Mouse (Mus musculus) cerebellum, adult 18-20 months (tissue): ENCODE results near the gene Slc35c2.

Experiments used
- DNase-seq, 2 experiments: peaks; one replicate each; pipeline ENCODE4 v3.0.0; 2021

Slc35c2 gene

DNA sequence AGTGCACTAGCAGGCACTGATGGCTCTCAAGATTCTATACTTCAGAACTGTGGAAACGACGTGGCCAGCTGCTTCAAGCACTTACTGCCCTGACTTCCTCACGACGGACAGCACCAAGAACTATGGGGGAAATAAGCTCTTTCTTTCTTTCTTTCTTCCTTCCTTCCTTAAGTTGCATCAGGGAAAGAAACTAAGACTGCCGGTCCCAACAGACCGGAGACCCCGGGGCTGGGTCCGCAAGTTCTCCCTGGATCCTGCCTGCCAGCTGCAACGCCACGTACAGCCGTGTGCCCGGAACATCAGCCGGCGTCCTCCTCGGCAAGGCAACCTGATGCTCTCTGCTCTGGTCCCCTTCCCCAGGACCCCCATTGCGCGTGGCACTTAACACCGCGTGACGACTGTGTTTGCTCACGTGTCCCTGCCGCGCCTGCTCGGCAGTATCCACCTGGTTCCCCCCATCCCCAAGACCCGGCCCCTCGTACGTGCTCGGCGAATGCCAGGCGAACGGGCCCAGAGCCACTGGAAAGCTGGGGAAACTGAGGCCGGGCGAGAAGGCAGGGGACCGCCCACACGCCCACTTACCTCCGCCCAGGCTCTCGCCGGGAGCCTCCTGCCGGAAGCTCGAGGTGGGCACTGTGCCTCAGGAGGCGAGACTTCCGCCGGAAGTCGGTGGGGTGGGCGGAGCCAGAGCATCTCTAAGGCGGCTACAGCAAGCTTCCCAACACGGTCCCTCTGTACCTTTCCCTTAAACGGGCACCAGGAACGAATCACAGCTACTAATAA lies at the start of gene Slc35c2:
TSS of gene Slc35c2 (minus strand) at position 668 of the 783 bp plus-strand sequence.
- DNase-seq = peak; percentile 93 to 96

DNA sequence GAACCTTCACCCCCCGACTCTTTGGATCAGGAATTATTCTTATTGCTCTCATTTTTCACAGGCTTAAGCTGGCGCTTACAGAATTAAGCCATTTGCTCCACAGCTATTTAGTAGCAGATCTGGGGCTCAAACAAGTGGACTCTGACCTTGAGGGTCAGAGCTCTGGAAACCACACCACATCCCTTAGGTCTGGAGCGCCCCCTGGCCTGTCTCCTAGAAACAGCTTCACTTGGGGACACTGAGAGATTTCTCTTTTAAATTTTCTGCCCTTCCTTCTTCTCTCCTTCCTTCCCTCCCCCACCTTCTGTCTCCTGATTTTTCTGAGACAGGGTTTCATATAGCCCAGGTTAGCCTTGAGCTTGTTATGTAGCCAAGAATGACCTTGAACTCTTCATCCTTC lies 49.5 kb upstream of the Slc35c2 start:
- DNase-seq = peak; percentile 65 to 78

DNA sequence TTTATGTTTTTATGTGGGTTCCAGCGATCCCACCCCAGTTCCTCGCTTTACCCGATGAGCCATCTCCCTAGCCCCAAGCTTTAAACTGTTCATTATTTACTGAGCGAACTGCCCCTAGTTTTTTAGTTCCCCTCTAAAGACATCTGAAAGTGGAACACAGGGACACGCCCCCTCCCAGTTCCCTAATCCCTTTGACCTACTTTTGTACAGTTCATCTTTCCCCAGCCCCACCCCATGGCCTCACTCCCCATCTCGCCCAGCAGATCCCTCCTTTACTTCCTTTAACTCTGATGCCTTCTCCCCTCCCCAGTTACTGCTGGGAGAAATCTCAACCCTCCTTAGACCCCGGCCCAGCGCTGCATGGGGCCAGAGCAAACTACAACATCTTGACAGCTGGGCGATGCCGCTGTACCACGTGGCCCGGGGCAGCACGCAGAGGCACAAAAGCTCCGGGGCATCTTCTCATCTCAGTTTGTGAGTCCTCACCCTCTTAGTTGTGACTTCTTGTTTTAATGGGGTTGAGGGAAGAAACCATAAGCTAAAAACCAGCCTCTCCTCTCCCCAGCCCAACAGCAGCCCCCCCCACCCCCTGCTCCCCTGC lies 45.0 kb upstream of the Slc35c2 start:
- DNase-seq = no peak

DNA sequence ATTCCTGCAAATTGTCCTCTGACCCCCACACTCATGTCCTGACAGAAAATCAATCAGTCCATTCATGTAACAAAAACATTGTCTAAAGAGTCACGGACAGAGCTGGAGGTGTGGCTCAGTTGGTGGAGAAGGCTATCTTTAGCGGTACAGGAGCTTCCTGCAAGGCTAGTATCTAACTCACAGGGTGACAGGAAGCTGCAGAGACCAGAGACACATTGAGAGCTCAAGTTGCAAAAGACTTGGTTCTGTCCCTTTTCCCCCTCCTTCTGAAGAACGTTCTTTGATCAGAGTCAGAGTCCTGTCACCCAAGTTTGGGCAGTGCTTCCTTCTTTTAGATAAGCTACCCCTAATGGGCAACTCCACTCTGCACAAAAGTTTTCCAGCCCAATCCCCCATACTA lies 42.0 kb upstream of the Slc35c2 start:
- DNase-seq = no peak

DNA sequence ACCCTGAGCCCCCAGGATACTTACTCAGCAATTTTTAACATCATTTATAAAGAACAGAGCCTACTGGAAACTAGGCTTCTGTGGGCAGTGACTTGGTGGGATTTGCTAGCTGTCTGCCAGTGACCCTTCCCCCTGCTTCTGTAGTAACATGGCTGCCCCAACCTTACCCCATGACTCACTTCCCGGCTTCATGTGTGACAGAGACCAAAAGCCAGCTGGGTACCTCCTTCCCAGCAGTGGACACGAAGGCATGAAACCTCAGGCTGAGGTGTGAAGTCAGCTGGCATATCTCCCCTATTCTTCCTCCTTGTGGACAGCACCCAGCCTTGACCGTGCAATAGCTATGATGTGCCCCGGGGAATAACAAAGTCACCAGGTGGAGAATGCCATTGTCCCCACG lies 41.1 kb upstream of the Slc35c2 start:
- DNase-seq = no peak

DNA sequence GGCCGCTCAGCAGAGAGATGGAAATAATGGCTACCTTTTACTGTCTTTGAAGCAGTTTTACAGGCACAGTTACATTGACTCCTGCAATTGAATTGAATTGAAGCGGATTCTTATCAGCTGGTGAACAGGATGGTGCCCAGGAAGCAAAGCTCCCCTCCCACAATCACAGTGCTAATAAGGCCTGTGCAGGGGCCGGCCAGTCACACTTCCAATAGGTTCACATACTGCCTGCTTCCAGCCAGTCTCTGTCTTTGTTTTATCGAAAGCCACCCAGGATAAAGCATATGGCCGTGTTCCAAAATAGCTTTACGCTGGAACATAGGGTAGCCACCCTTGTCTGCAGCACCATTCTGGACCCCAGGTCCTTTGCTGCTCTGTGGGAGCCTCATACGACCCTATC lies 39.7 kb upstream of the Slc35c2 start:
- peak in 1 of 2 experiments; percentile 31 for DNase-seq

DNA sequence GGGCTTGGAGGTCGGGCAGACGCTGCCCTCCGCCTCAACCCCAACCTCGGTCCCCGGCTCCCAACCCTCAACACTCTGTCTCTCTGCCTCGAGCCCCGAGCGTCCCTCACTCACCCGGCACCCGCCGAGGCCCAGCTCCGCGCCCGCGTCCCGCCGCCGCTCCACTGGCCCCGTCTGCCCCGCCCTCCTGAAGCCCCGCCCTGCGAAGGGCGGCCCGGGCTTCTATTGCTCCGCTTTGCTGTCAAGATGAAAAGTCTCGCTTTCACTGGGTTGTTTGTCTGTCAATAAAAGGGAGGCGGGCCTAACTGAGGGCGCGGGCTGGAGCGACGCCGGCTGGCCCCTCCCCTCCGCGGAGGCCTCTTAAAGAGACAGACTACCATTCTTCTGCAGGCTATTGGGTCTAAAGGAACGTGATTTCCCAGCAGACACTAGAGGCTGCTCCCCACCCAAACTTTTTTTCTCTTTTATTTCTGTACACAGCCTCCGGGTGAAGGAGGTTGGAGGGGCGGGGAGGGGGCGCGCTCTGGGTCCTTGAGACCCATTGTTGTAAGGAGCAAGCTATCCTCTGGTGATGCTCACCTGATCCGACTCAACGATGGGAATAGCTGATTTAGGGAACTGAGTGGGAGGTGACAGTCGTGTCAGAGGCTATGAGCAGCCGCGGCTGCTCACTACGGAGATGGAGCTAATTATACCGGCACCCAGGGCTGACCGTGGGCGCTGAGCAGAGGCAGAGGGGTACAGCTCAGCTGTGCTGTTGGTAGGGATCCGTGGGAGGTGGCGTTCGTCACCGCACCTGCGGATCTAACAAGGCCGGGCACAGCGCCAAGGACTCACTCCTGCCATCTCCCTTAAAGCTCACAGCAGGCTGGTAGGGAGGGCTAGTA lies 38.9 kb upstream of the Slc35c2 start, which contains the start of gene Elmo2:
TSS of gene Elmo2 (minus strand) at position 176 of the 887 bp plus-strand sequence.
- DNase-seq = peak; percentile 98

DNA sequence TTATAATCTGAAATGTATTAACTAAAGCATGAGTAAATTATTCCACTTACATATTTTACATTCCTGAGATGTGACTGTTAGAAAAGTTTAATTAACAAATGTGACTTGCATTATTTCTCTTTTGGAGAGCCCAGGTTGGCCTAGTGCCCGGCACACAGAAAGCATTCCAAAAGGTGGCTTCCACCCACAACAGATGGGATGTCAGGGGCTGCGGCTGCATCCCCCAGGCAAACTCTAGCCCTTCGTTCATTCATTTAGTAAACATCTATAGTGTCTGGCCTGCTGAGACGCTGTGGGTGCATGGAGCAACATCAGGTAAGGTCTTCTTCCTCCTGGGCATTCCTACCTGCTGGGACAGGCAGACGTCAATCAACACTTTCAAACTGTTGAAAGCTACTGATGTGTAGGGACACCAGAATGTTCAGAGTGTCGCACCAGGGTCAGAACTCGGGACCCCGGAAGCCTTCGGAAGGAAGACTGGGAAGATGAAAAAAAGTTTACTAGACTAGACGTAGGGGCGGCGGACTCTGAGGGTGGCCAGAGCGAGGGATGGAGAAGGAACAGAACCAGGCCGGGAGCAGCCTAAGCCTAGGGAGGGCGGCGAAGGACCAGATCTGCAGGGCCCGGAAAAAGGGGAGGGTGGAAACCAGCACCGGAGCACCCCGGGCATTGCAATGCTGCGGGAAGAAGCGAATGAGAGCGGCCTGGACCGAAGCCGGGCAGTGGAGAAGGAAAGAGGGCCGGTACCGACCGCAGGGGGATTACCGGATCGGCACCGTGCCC lies 38.0 kb upstream of the Slc35c2 start:
- DNase-seq = peak; percentile 59 to 66

DNA sequence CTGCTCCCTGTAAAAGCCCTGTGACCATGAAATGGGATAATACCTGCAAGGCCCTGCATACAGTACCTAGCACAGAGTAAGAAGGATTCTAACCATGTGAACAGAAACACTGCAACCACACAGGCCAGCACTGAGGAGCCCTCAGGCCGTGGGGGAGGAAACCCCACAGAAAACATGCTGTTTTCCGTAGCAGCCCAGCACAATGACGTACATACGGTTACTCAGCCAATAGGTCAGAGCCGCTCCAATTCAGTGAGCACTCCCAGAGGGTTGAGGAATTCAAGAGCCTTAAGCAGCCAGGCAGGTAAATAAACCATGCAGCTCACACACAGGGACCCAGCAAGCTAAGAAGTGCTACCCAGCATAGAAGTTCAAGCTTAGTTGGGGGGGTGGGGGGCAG lies 36.3 kb upstream of the Slc35c2 start:
- peak; percentile 61 to 68 for DNase-seq

DNA sequence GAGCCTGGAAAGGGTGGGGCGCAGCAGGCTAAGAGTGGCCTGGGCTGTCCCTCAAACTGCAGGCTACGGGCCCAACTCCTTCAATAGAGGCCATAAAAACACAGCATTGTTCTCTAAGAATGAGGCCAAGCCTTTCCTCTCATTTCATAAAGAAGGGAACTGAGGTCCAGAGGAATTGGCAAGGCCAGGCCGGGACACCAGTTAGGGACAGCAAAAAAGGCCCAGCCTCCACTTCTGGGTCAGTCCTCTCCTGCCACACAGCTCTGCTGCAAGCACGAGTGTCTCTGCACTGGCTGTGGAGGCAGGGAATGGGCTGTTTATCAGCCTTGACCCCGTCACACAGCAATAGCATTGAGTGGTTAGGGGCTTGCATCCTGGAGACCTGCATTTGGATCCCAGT lies 35.8 kb upstream of the Slc35c2 start:
- peak; percentile 41 to 42 for DNase-seq

DNA sequence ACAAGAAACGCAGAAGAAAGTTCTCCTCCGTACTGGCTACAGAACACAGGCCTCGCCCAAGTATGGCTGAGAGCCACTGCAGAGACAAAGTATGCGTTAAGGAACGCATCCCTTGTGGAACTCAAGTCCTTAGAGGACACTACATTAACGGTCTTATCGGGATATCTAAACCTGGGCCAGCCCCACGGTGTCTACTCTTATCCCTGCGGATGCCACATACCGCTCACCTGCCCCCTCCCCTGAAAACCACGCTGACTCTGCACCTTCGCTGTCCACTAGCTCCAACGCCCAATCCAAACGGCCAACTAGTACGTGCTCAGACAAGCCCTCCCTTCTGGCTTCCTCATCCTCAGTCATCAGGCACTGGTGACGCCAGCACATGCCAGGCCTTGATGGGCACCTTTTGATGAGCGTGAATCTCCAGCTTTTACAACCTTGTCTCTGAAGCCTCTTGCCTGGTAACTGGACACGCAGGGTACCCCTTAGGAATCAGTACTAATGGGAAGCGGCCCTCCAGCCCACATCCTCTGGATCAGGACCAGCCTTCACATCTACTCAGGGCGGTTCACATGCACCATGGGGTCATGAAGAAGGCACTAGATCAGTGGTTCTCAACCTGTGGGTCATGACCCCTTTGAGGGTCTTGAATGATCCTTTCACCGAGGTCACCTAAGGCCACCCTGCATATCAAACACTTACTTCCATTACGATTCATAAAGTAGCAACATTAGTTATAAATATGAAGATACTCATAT lies 34.5 kb upstream of the Slc35c2 start:
- DNase-seq = peak in 1 of 2 experiments; percentile 32

DNA sequence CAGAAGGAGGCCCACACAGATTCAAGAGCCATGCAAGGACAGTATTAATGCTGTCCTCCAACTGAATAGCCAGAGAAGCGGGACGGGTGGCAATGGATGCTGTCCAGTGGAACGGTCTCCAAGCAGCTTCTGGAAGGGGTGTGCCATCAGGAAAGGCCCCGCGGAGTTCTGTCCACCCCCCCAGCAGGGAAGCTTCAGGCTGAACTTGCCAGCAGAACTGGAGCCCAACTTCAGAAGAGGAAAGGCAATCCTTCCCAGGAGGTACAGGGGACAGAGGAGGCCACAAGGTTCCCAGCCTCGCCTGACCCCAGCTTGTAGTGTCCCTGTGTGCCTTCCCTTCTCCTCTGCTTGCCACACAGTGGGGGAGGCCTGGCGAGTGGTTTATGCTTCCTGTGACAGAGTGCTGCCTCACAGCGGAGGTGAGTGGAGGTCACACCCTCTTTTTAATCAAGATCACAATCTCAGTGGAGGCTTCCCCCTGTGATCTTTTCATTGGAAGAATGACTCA lies 33.8 kb upstream of the Slc35c2 start:
- DNase-seq = peak; percentile 67 to 68

DNA sequence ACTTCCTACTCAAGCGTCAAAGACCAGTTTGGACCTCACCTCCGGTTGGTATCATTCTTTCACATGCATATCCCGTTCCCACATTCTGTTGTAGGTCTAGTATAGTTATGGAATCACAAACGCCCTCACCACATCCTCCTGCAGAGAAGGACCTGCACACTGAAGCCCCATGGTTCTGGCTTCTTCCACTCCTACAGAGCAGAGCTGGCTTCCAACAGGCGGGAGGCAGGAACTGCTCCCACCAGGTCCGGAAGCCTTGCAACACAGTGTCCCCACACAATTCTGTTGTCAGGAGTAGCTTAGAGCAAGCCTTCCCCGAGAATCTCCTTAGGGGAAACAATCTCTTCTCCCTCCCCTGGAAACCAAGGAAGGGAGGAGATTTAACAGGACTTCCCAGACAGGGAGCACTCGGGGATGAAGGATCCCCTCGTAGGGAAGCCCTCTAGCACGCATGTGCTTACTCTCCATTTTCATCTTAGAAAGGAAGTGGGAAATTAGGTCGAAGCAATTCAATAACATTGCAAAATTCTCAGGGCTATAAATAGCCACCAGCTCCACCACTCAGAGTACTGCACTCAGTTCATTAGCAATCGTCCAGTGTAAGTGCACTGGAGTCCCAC lies 33.0 kb upstream of the Slc35c2 start:
- peak; percentile 59 to 60 for DNase-seq

DNA sequence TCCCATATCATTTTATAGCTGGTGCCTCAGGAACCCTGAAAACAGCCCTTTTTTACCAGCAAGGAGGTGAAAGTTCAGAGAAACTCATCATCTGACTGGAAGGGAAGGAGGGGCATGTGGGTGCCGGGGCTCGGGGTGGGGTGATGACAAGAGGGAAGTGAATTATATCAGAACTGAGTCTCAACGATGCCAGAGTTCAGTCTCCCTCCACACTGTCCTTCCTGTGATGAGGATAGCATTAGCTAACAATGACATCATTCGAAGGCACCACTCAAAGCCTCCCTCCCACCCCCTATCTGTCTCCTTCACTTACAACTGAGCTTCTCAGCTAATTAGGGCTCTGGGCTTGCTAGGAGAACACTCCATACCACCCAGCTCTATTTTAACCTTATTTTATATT lies 31.8 kb upstream of the Slc35c2 start:
- DNase-seq = no peak

DNA sequence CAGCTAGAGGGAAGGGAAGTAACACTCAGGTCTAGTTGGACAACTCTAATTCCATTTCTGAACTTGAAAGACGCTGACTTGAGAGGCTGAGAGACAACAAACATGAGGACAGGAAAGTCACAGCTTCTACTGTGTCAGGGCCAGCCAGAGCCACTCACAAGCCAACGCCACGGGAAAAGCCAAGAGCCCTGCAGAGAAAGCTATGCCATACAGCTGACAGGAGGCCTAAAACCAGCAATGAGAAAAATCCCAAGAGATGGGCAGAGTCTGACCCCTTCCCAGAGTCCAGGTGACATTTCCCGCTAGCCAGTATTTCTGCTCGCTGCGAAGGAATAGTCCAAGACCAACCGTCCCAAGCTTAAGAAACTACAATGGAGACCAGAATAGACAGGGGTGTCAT lies 31.3 kb upstream of the Slc35c2 start:
- DNase-seq = peak; percentile 43 to 48

DNA sequence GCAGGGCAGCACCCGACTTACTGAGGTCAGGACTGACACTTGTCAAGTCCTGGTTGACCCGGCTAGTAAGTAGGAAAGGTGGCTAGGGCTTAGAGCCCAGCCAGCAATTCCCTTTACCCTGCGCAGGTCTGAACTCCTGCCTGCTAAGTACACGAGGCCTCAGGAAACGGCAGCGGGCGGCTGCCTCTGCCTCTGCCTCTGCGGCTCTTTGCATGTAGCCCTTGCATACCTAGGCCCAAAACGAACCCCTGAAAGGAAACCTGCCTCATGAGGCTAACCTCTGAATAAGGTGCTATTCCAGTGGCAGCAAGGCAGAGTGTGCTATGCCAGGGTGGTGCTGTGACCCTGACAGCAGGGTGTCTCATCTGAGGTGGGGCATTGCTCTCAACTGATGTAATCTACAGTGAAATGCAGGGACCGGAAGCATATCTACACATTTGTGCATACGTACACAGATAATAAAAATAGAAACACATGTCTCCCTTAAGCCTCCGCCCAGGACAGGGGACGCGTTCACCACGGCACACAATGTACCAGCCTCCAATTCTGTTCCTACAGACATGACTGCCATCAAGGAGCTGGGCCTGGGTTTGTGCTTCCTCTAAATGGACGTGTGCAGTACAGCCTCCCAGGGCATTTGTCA lies 30.1 kb upstream of the Slc35c2 start:
- DNase-seq = peak in 1 of 2 experiments; percentile 17

DNA sequence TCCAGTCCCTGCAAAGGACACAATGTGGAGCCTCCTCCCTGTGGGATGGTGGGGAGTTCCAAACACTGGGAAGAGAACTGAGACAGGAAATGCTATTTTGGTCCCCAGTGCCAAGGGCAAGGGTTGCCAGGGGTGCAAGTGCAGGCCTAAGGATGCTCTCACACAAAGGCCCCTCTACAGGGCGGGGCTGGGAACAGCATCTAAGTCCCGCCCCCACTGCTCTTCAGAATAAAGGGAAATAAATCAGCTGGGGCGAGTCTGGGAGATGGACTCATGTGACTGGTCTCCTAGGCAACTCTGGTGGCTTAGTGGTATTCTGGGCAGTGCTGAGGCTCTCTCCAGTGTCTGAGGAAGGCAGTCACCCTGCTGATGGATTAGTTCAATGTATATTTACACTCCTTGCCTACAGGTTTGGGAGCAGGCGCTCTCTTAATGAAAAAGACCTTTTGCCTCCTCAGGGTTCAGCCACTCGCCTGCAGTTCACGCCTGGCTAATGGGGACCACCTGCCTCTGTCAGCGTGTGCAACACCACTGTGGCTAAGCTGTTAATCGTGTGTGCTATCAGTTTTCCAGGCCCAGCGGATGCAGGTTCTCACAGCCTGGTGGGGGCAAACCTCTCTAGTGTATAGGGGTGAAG lies 29.3 kb upstream of the Slc35c2 start:
- peak; percentile 51 to 53 for DNase-seq

DNA sequence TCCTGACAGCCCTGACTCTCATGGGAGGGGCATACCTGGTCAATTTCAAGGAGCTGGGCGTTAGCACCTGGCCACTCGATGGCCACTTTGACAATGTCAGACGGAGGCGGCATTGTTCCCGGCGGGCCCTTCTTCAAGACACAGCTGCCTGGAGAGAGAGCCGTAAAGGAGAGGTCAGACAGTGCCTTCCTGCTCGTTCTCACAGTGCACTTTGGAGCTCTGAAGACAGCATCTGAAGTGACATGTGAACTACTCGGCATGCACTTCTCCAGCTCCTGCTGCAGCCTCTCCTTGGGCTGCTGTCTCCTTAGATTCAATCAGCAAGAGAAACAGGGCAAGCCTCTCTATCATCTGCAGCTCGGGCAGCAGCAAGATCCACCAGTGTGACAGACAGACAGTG lies 28.5 kb upstream of the Slc35c2 start:
- no peak for DNase-seq

DNA sequence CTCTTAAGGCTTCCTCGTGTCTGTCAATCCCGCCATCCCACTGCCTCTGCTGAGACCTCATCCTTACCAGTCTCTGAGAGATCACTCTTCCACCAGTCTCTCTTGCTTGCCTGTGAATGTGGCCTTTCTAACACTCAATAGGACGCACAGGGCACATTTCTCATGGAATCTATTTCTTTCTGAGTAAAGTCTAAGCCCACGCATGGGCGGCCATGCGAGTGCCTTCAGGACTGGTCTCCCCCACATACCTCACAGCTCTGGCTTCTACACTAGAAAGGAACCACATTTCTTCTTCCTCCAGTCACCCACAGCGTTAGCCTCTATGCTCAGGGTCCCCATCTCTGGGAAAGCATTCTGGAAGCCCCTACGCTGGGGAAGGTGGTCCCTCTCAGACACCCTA lies 26.5 kb upstream of the Slc35c2 start:
- no peak for DNase-seq

DNA sequence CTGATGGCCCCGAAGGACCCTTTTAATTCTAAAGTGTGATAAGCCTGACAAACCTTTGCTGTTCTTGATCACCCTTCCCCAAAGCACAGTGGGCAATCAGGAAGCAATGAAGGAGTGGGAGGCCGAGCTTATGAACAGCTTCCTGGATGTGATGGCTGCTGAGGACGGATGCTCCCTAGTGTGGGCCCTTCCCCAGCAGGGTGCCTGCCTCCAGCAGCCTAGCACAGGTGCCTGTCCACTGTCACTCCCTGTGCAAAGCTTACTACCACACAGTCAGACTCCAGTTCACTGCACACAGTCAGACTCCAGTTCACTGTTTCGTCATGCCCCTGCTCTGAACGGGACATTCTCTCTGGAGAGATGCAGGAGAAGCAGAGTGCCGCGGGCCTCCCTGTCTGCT lies 24.7 kb upstream of the Slc35c2 start:
- peak in 1 of 2 experiments; percentile 45 for DNase-seq
